Mouse (Mus musculus) neural tube, embryonic 11.5 days (tissue): ENCODE results near the gene Irx5. TPM values are rescaled to one million over a fixed set of nuclear protein-coding genes. Genes with fewer than 3 reads are reported as not detected.

Source experiments
- ATAC-seq: fragments of 200-750 bp; cut with Nextera tagmentation; 2 replicates; pipeline ENCODE4 v1.8.0; 2017; ENCODE audit warnings: moderate number of reproducible peaks, mild to moderate bottlenecking, moderate TSS enrichment, moderate library complexity; ENCODE audit not compliant: insufficient read depth, low FRiP score, low TSS enrichment
- DNase-seq: peaks from one replicate; pipeline ENCODE4 v3.0.0-alpha.2; 2015; ENCODE audit warnings: low spot score
- H3K27ac ChIP-seq: fragments of 300-500 bp; sonication (generic); 2 replicates; pipeline ENCODE4 v1.5.1; 2014; ENCODE audit warnings: low read depth, mild to moderate bottlenecking, low read length
- H3K27me3 ChIP-seq: fragments of 300-500 bp; sonication (generic); 2 replicates; pipeline ENCODE4 v1.6.1; 2014; ENCODE audit warnings: mild to moderate bottlenecking, low read length, mixed read lengths; ENCODE audit not compliant: control insufficient read depth, insufficient read depth
- H3K36me3 ChIP-seq: fragments of 300-500 bp; sonication (generic); 2 replicates; pipeline ENCODE4 v1.6.1; 2014; ENCODE audit warnings: mild to moderate bottlenecking, low read length, moderate library complexity, mixed read lengths; ENCODE audit not compliant: control insufficient read depth, insufficient read depth
- H3K4me1 ChIP-seq: fragments of 300-500 bp; sonication (generic); 2 replicates; pipeline ENCODE4 v1.6.1; 2014; ENCODE audit warnings: low read length, mixed read lengths; ENCODE audit not compliant: control insufficient read depth, insufficient read depth
- H3K4me2 ChIP-seq: fragments of 300-500 bp; sonication (generic); 2 replicates; pipeline ENCODE4 v1.6.1; 2014; ENCODE audit warnings: low read depth, mild to moderate bottlenecking, moderate library complexity
- H3K4me3 ChIP-seq: fragments of 300-500 bp; sonication (generic); 2 replicates; pipeline ENCODE4 v1.5.1; 2014; ENCODE audit warnings: low read depth, low read length
- H3K9ac ChIP-seq: fragments of 300-500 bp; sonication (generic); 2 replicates; pipeline ENCODE4 v1.6.1; 2014; ENCODE audit warnings: mild to moderate bottlenecking, low read length
- H3K9me3 ChIP-seq: fragments of 300-500 bp; sonication (generic); 2 replicates; pipeline ENCODE4 v1.6.1; 2016; ENCODE audit warnings: low read length; ENCODE audit not compliant: control insufficient read depth
- WGBS: fragments of 180-500 bp; shearing (Covaris S2); extraction: QIAGEN DNeasy Blood & Tissue Kit; methylation state at CpG from one replicate; pipeline ENCODE4 v1.1.7; 2014; 5-methylcytosine and 5-hydroxymethylcytosine counted together
- polyA plus RNA-seq: library from polyadenylated mRNA; unstranded; fragments of >200 nt; fragmentation: Nextera tagmentation; extraction: Ambion mirVana; gene quantifications from 2 replicates; pipeline ENCODE4 v1.2.1, GENCODE M21; 2014

The Irx5 gene
- polyA plus RNA-seq, 1 experiment from 2014 or later: 19.7 TPM

DNA sequence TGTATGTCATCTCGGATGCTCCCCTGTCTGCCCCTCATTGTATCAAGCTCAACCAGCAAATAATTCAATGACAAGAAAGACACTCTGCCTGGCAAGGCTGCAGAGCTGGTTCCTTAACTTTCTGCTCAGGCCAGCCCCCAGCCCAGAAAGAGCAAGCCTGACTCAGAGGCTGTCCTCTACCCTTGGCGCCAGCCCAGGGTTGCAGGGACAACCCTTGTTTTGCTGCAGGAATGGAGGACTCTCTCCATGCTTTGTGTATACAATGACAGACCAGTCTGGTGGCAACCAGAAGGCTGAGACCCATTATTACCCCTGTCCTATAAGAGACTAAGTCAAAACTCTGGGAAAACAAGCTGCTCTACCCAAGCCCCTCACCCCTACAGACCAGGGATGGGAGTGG is 46.8 kb downstream of the Irx5 start:
- DNase-seq: no peak

DNA sequence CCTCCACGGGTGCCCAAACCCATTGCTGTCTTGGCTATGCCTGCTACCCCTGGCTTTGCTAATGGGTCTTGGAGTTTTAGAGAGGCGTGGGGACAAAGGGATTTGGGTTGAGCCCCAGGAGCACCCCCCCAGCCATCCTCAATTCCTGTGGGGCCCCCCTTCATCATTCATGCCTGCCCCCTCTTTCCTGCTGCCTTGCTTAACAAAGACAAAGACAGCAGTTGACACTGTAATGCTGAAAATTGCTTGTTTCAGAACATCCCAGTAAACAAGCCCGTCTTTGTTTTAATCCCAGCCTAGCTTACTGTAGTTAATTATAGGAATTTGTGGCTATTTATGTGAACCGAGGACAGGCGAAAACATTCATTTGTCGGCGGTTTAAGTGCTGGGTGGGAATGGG is 50.7 kb downstream of the Irx5 start:
- H3K27me3 ChIP-seq: no peaks in the 10 kb centered on the region
- ATAC-seq: no peak
- H3K4me3 ChIP-seq: no peak overlapping the region
- no peaks in the 10 kb centered on the region for H3K4me1 ChIP-seq
- no peaks in the 10 kb centered on the region for H3K36me3 ChIP-seq
- no peak overlapping the region for H3K9ac ChIP-seq
- H3K4me2 ChIP-seq: no peak overlapping the region
- H3K27ac ChIP-seq: no peak overlapping the region
- no peak for DNase-seq
- 65% methylated on average over 7 of the region's 7 CpGs for WGBS
- H3K9me3 ChIP-seq: no peaks in the 10 kb centered on the region

More for the DNA sequence above, 46.8 kb downstream of the Irx5 start:
- WGBS: 78% methylated on average over 2 of the region's 2 CpGs
- Histone ChIP-seq H3K27me3 (no peaks in the 10 kb centered on the region), H3K4me2 (no peak overlapping the region), H3K4me3 (no peak overlapping the region), H3K9me3 (no peaks in the 10 kb centered on the region), H3K4me1 (no peaks in the 10 kb centered on the region), H3K36me3 (no peaks in the 10 kb centered on the region), H3K27ac (no peak overlapping the region), H3K9ac (no peak overlapping the region)
- ATAC-seq: no peak

DNA sequence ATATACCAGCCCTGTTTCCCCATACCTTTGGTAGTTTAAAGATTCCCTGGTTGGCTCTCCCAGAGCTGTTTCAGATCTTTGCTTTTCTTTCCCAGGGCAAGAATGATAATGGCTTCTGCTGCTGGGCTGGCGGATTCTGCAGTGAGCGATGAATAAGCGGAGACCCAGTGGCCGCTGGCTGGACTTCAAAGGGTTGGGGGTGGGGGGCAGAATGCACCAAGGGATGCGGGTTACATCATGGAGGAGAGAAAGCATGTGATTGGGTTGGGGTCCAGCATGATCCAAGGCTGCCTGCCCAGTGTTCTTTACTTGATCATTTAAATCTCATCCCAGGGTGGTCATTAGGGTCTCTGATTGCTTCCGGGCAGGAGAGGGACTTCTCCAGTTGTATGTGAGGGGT is 56.2 kb downstream of the Irx5 start:
- WGBS: 61% methylated on average over 6 of the region's 6 CpGs
- no peak for DNase-seq
- Histone ChIP-seq H3K27ac (no peak overlapping the region), H3K9ac (no peak overlapping the region), H3K27me3 (no peaks in the 10 kb centered on the region), H3K36me3 (no peaks in the 10 kb centered on the region), H3K4me1 (no peaks in the 10 kb centered on the region), H3K9me3 (no peaks in the 10 kb centered on the region), H3K4me2 (no peak overlapping the region), H3K4me3 (no peak overlapping the region)
- no peak for ATAC-seq

DNA sequence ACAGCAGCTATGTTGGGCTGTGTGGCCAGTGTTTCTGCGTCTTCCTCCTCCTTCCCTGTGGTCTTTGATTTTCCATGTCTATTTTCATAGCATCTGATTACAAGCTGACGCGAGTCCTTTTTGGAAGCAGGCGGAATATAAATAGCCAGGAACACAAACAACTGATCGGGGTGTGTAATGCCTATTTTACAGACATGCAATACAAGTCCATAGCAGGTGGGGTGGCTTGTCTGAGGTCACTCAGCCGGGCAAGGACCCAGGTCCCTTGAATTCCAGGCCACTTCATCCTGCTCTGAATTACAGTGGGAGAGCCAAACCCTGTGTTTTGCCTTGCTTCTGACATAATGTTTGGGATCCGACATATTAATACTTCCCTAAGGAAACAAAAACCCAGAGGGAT is 63.2 kb downstream of the Irx5 start:
- Histone ChIP-seq H3K27me3 (no peaks in the 10 kb centered on the region), H3K9me3 (no peaks in the 10 kb centered on the region), H3K4me3 (no peak overlapping the region), H3K9ac (no peak overlapping the region), H3K4me1 (no peaks in the 10 kb centered on the region), H3K27ac (no peak overlapping the region), H3K4me2 (no peak overlapping the region), H3K36me3 (no peaks in the 10 kb centered on the region)
- no peak for DNase-seq
- ATAC-seq: no peak
- WGBS: 84% methylated on average over 7 of the region's 7 CpGs
